Mouse (Mus musculus) MEL (cell line): ENCODE data around the gene Atp8b2. TPM values are rescaled to one million over a fixed set of nuclear protein-coding genes. Genes with fewer than 3 reads are reported as not detected.

ENCODE experiments used
- DNase-seq: peaks from one replicate; pipeline ENCODE4 v3.0.0; 2011; ENCODE audit warnings: low read depth, low spot score
- H3K27ac ChIP-seq: 2 replicates; pipeline ENCODE4 v1.5.1; 2012; ENCODE audit warnings: low read depth, mild to moderate bottlenecking, control low read depth, low read length, moderate library complexity; ENCODE audit not compliant: control insufficient read depth
- H3K27me3 ChIP-seq, 2 experiments: fragments of 150-350 bp in 1 of 2; sonication (generic) in 1 of 2; 2 replicates each; pipeline ENCODE4 v1.6.1; 2012; ENCODE audit warnings: low read length in 2 of 2, mild to moderate bottlenecking in 2 of 2, improper control_type of control experiment in 1 of 2, moderate library complexity in 1 of 2; ENCODE audit not compliant: insufficient read depth in 2 of 2, control insufficient read depth in 1 of 2
- H3K36me3 ChIP-seq, 2 experiments: 2 replicates each; pipeline ENCODE4 v1.6.1; 2012 to 2014; ENCODE audit warnings: low read length in 2 of 2, improper control_type of control experiment in 1 of 2, inconsistent platforms in 1 of 2, mild to moderate bottlenecking in 1 of 2; ENCODE audit not compliant: insufficient read depth in 2 of 2, control insufficient read depth in 1 of 2
- H3K4me1 ChIP-seq, 2 experiments: fragments of 150-350 bp in 1 of 2; sonication (generic) in 1 of 2; 2 replicates each; pipeline ENCODE4 v1.6.1; 2012; ENCODE audit warnings: low read length in 2 of 2, improper control_type of control experiment in 1 of 2, mild to moderate bottlenecking in 1 of 2; ENCODE audit not compliant: insufficient read depth in 2 of 2, control insufficient read depth in 1 of 2
- H3K4me3 ChIP-seq, 2 experiments: fragments of 150-350 bp in 1 of 2; sonication (generic) in 1 of 2; 2 replicates each; pipeline ENCODE4 v1.5.1; 2012; ENCODE audit warnings: low read depth in 2 of 2, low read length in 2 of 2, mild to moderate bottlenecking in 2 of 2, moderate library complexity in 2 of 2, control low read depth in 1 of 2, improper control_type of control experiment in 1 of 2; ENCODE audit not compliant: control insufficient read depth in 1 of 2, insufficient read depth in 1 of 2
- H3K79me2 ChIP-seq: 2 replicates; pipeline ENCODE4 v1.6.1; 2012; ENCODE audit warnings: mild to moderate bottlenecking, low read length, moderate library complexity; ENCODE audit not compliant: control insufficient read depth, poor library complexity, insufficient read depth
- H3K9ac ChIP-seq: 2 replicates; pipeline ENCODE4 v1.6.1; 2012; ENCODE audit warnings: low read depth, mild to moderate bottlenecking, control low read depth, low read length, moderate library complexity; ENCODE audit not compliant: control insufficient read depth, poor library complexity, severe bottlenecking
- H3K9me3 ChIP-seq: fragments of 150-350 bp; sonication (generic); replicated peaks from 2 replicates; pipeline ENCODE4 v1.6.1; 2012; ENCODE audit warnings: mild to moderate bottlenecking, low read length, improper control_type of control experiment, moderate library complexity; ENCODE audit not compliant: insufficient read depth
- CHD2 ChIP-seq: IDR thresholded peaks from 2 replicates; pipeline ENCODE4 v1.6.1; 2011; ENCODE audit warnings: low read length, improper control_type of control experiment
- ELF1 ChIP-seq: IDR thresholded peaks from 2 replicates; pipeline ENCODE4 v1.6.1; 2014; ENCODE audit warnings: low read depth, mild to moderate bottlenecking, inconsistent platforms, low read length, improper control_type of control experiment, moderate library complexity
- EP300 ChIP-seq, 2 experiments: IDR thresholded peaks; 2 replicates each; pipeline ENCODE4 v1.6.1; 2011; ENCODE audit warnings: improper control_type of control experiment in 2 of 2, low read length in 2 of 2, low read depth in 1 of 2, mild to moderate bottlenecking in 1 of 2
- MAFK ChIP-seq: IDR thresholded peaks from 2 replicates; pipeline ENCODE4 v1.6.1; 2011; ENCODE audit warnings: low read depth, mild to moderate bottlenecking, low read length, improper control_type of control experiment, borderline replicate concordance
- MXI1 ChIP-seq: IDR thresholded peaks from 2 replicates; pipeline ENCODE4 v1.6.1; 2011; ENCODE audit warnings: mild to moderate bottlenecking, low read depth, low read length, improper control_type of control experiment
- MYC ChIP-seq: IDR thresholded peaks from 2 replicates; pipeline ENCODE4 v1.6.1; 2011; ENCODE audit warnings: low read depth, mild to moderate bottlenecking, low read length, improper control_type of control experiment, moderate library complexity
- NELFE ChIP-seq: IDR thresholded peaks from 2 replicates; pipeline ENCODE4 v1.6.1; 2011; ENCODE audit warnings: low read depth, low read length, improper control_type of control experiment
- NRF1 ChIP-seq: IDR thresholded peaks from 2 replicates; pipeline ENCODE4 v1.6.1; 2014; ENCODE audit warnings: low read depth, mild to moderate bottlenecking, inconsistent platforms, low read length, improper control_type of control experiment, moderate library complexity; ENCODE audit not compliant: poor library complexity, insufficient read depth, severe bottlenecking
- POLR2AphosphoS5 ChIP-seq: IDR thresholded peaks from 2 replicates; pipeline ENCODE4 v1.6.1; 2012; ENCODE audit warnings: low read depth, borderline replicate concordance, mild to moderate bottlenecking, inconsistent platforms, low read length, moderate library complexity, mixed read lengths
- RAD21 ChIP-seq: IDR thresholded peaks from 2 replicates; pipeline ENCODE4 v1.6.1; 2011; ENCODE audit warnings: mild to moderate bottlenecking, low read depth, low read length, improper control_type of control experiment
- RCOR1 ChIP-seq: IDR thresholded peaks from 2 replicates; pipeline ENCODE4 v1.6.1; 2012; ENCODE audit warnings: low read depth, mild to moderate bottlenecking, inconsistent platforms, low read length, improper control_type of control experiment
- SMC3 ChIP-seq: IDR thresholded peaks from 2 replicates; pipeline ENCODE4 v1.6.1; 2011; ENCODE audit warnings: low read depth, low read length, improper control_type of control experiment
- TAL1 ChIP-seq: IDR thresholded peaks from 2 replicates; pipeline ENCODE4 v1.6.1; 2012; ENCODE audit warnings: mild to moderate bottlenecking, inconsistent platforms, low read length, moderate library complexity, mixed read lengths
- TBP ChIP-seq: IDR thresholded peaks from 2 replicates; pipeline ENCODE4 v1.8.0; 2011; ENCODE audit warnings: low read depth, low read length, improper control_type of control experiment
- TCF12 ChIP-seq: IDR thresholded peaks from 2 replicates; pipeline ENCODE4 v1.6.1; 2014; ENCODE audit warnings: low read depth, mild to moderate bottlenecking, inconsistent platforms, low read length, improper control_type of control experiment, moderate library complexity
- UBTF ChIP-seq: IDR thresholded peaks from 2 replicates; pipeline ENCODE4 v1.6.1; 2012; ENCODE audit warnings: low read depth, mild to moderate bottlenecking, inconsistent platforms, low read length, improper control_type of control experiment, moderate library complexity, borderline replicate concordance; ENCODE audit not compliant: insufficient read depth
- USF2 ChIP-seq, 2 experiments: IDR thresholded peaks; 2 replicates each; pipeline ENCODE4 v1.6.1; 2011 to 2012; ENCODE audit warnings: improper control_type of control experiment in 2 of 2, low read length in 2 of 2, borderline replicate concordance in 1 of 2, inconsistent platforms in 1 of 2, low read depth in 1 of 2, mild to moderate bottlenecking in 1 of 2; ENCODE audit not compliant: insufficient read depth in 1 of 2
- polyA plus RNA-seq, 2 experiments: library from polyadenylated mRNA; stranded (reverse) in 1 of 2; unstranded in 1 of 2; fragments of >175 nt in 1 of 2; fragments of >200 nt in 1 of 2; gene quantifications; 2 replicates each; pipeline versions ENCODE4 v1.2.1 to v1.2.4; 2012; ENCODE audit warnings: low replicate concordance in 2 of 2, low read depth in 1 of 2; ENCODE audit not compliant: insufficient read length in 2 of 2, insufficient read depth in 1 of 2, missing spikeins in 1 of 2
- total RNA-seq: library from RNA; depleted of rRNA; stranded (reverse); fragments of 300-350 nt; gene quantifications from 2 replicates; pipeline ENCODE4 v1.2.3, GENCODE M21; 2012

Atp8b2 gene
- total and polyA plus RNA-seq, 3 experiments = 27.1 to 44.7 TPM; not detected in 1

DNA sequence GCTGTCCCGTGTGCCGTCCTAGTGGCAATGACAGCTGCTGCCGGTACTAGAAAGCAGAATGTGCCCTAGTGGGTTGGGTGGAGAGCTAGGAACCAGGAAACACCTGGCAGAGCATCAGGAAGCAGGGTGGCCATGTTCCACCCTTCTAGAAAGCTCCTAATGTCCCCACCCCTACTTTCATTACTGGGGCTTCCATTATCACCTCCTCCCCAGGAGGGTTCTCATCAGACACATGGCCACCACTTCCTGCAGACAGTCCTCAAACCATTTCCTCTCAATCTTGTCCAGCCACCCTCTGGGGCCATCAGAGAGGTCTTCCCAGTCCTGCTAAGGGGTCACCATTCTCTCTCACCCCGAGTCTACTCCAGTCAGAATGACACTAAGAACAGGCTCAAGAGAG, 1.9 kb downstream of the Atp8b2 start:
- Histone ChIP-seq H3K79me2 (peaks cover 14% of the 10 kb centered on the region), H3K9me3 (no peaks in the 10 kb centered on the region), H3K36me3 (peaks cover 0 to 9% of the 10 kb centered on the region in 2 experiments; a peak in 3 of 4 replicates), H3K9ac (no peak overlapping the region), H3K4me1 (peaks cover 5 to 23% of the 10 kb centered on the region in 2 experiments), H3K27me3 (no peaks in the 10 kb centered on the region), H3K27ac (no peak overlapping the region; the same call in 1 of the 2 replicates), H3K4me3 (peak overlapping the region in 1 of 2 experiments; percentile 1; a peak in 2 of 4 replicates)
- TF ChIP-seq POLR2AphosphoS5 (no peak), MAFK (no peak), MYC (0 out of 2 replicates have a peak, but pooled peaks have one; percentile 30), TBP (no peak), NRF1 (no peak), RAD21 (no peak), EP300 (IDR thresholded peaks at IDR 0.05; ENCODE audit: low read depth in 1 of 2, low read length in 2 of 2) (peak in 1 of 2 experiments; percentile 21; a peak in 1 of 4 replicates), RCOR1 (no peak), ELF1 (no peak), CHD2 (no peak), TAL1 (peak; percentile 58)
- peak; percentile 39 for DNase-seq

DNA sequence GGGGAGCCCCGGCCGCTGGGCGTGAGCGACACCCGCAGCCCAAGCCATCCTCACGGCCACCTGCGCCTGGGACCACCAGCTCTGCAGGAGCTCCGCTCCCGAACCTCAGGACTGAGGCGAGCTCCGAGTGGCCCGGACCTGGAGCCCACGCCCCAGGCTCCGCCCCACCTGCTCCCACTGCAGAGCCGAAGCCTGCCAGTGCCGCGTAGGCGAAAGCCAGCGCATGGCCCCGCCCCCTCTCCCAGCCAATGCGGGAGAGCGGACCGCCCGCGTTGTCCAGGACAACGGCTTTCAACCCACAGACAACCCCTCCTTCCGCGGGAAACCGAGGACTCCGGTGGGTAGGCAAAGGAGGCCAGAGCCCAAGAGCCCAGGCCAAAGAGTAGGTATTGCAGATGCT, 2.8 kb downstream of the Atp8b2 start:
- Histone ChIP-seq H3K4me3 (no peak overlapping the region), H3K4me1 (peaks cover 8 to 23% of the 10 kb centered on the region in 2 experiments), H3K36me3 (peaks cover 1 to 13% of the 10 kb centered on the region in 2 experiments; a peak in 3 of 4 replicates), H3K79me2 (peaks cover 14% of the 10 kb centered on the region), H3K27me3 (no peaks in the 10 kb centered on the region), H3K9me3 (no peaks in the 10 kb centered on the region), H3K27ac (no peak overlapping the region), H3K9ac (no peak overlapping the region)
- DNase-seq = no peak
- TF ChIP-seq USF2 (IDR thresholded peaks at IDR 0.05; ENCODE audit: borderline replicate concordance in 1 of 2, insufficient read depth in 1 of 2, low read depth in 1 of 2, low read length in 2 of 2) (no peak), NELFE (no peak), MXI1 (no peak), SMC3 (no peak), TCF12 (no peak), EP300 (IDR thresholded peaks at IDR 0.05; ENCODE audit: low read depth in 1 of 2, low read length in 2 of 2) (no peak), UBTF (no peak)
